Mouse (Mus musculus): ENCODE measurements around the gene Rnase12.

Rnase12 gene

GRCm38 (mm10) chr14:51083805-51084204, 26.3 kb upstream of the Rnase12 start:
- no peak for DNase-seq

GRCm38 (mm10) chr14:51082599-51083581, 25.4 kb upstream of the Rnase12 start:
- DNase-seq, result peak; percentile 48 to 76

- no peak for DNase-seq
Observed at GRCm38 (mm10) chr14:51081035-51081434, 23.6 kb upstream of the Rnase12 start.

- no peak for DNase-seq
Observed at GRCm38 (mm10) chr14:51079180-51079579, 21.7 kb upstream of the Rnase12 start.

- no peak for DNase-seq
Observed at GRCm38 (mm10) chr14:51074335-51074734, 16.9 kb upstream of the Rnase12 start, which contains the start of gene Olfr750. Olfr750 (minus strand) TSS chr14:51074435.

- peak in 1 of 2 experiments; percentile 59 for DNase-seq
Observed at GRCm38 (mm10) chr14:51069617-51070016, 12.2 kb upstream of the Rnase12 start.

- no peak for DNase-seq
Observed at GRCm38 (mm10) chr14:51068956-51069355, 11.5 kb upstream of the Rnase12 start.

GRCm38 (mm10) chr14:51060761-51061160, 3.3 kb upstream of the Rnase12 start:
- no peak for DNase-seq

GRCm38 (mm10) chr14:51054243-51055237, 2.9 kb downstream of the Rnase12 start:
- DNase-seq, result no peak

- DNase-seq, result no peak
Observed at GRCm38 (mm10) chr14:51053176-51053575, 4.3 kb downstream of the Rnase12 start.

GRCm38 (mm10) chr14:51051941-51052340, 5.5 kb downstream of the Rnase12 start:
- no peak for DNase-seq

GRCm38 (mm10) chr14:51050063-51050462, 7.4 kb downstream of the Rnase12 start, which contains the start of gene Rnase11:
Rnase11 (minus strand) TSS chr14:51050163.
- no peak for DNase-seq

GRCm38 (mm10) chr14:51047846-51048245, 9.6 kb downstream of the Rnase12 start:
- DNase-seq, result no peak

GRCm38 (mm10) chr14:51041769-51042168, 15.7 kb downstream of the Rnase12 start, which contains the start of gene Rnase9:
Rnase9 (minus strand) TSS chr14:51041869.
- no peak for DNase-seq

GRCm38 (mm10) chr14:51036214-51036613, 21.2 kb downstream of the Rnase12 start:
- no peak for DNase-seq

GRCm38 (mm10) chr14:51035206-51035605, 22.3 kb downstream of the Rnase12 start:
- no peak for DNase-seq

- peak in 1 of 2 experiments; percentile 7 for DNase-seq
Observed at GRCm38 (mm10) chr14:51027387-51028155, 29.9 kb downstream of the Rnase12 start.

GRCm38 (mm10) chr14:51026391-51027133, 30.9 kb downstream of the Rnase12 start:
- DNase-seq, result peak; percentile 17 to 67

GRCm38 (mm10) chr14:51024820-51025219, 32.6 kb downstream of the Rnase12 start:
- no peak for DNase-seq

GRCm38 (mm10) chr14:51023457-51023856, 34.0 kb downstream of the Rnase12 start:
- DNase-seq, result no peak

GRCm38 (mm10) chr14:51017256-51017655, 40.2 kb downstream of the Rnase12 start:
- DNase-seq, result no peak

Data from spleen, adult 18-20 months (tissue).